Mouse (Mus musculus): Measurements from ENCODE around the gene Hnrnpr. TPM values are rescaled to one million over a fixed set of nuclear protein-coding genes. Genes with fewer than 3 reads are reported as not detected.
A peak's percentile ranks its signal among the peaks of the same experiment; 100 is the strongest.

Gene Hnrnpr
- total RNA-seq, 1 experiment, result 73.4 TPM

GRCm38 (mm10) chr4:136377001-136377400, 66.3 kb downstream of the Hnrnpr start:
- Histone ChIP-seq H3K4me3 (ENCODE audit: insufficient read depth in 1 of 2, low read depth in 1 of 2, low read length in 2 of 2, poor library complexity in 1 of 2, severe bottlenecking in 1 of 2) (no peak overlapping the region), H3K36me3 (ENCODE audit: control insufficient read depth, insufficient read depth, low read length, poor library complexity, severe bottlenecking) (no peaks in the 10 kb centered on the region), H3K4me1 (ENCODE audit: control insufficient read depth in 2 of 2, insufficient read depth in 2 of 2, low read length in 2 of 2, poor library complexity in 1 of 2) (no peaks in the 10 kb centered on the region), H3K27ac (ENCODE audit: insufficient read depth, low read depth, low read length, poor library complexity, severe bottlenecking) (no peak overlapping the region), H3K9ac (ENCODE audit: insufficient read depth, low read depth, low read length, poor library complexity, severe bottlenecking) (no peak overlapping the region), H3K9me3 (ENCODE audit: control insufficient read depth, insufficient read depth, low read depth, low read length) (no peaks in the 10 kb centered on the region)
- in situ Hi-C loops (cut with MboI; ENCODE audit: low sequenced_read_pairs in 2 of 2, unreplicated experiment in 2 of 2), result loop anchor here in 1 of 2 experiments (10.0 kb wide), 1 partner anchor 248 kb away; the partner anchor contains the start of gene Lactbl1
- no peak for DNase-seq (ENCODE audit: low read depth, low spot score)
- TF ChIP-seq MAFK (IDR thresholded peaks at IDR 0.05; ENCODE audit: insufficient read depth, low read depth, low read length) (peak; percentile 83), ZNF384 (IDR thresholded peaks at IDR 0.05; ENCODE audit: low read depth, low read length) (no peak)

GRCm38 (mm10) chr4:136383052-136383451, 72.3 kb downstream of the Hnrnpr start:
- in situ Hi-C loops (cut with MboI; ENCODE audit: low sequenced_read_pairs in 2 of 2, unreplicated experiment in 2 of 2), result no loop called here
- Histone ChIP-seq H3K27ac (ENCODE audit: insufficient read depth, low read depth, low read length, poor library complexity, severe bottlenecking) (no peak overlapping the region), H3K4me3 (ENCODE audit: insufficient read depth in 1 of 2, low read depth in 1 of 2, low read length in 2 of 2, poor library complexity in 1 of 2, severe bottlenecking in 1 of 2) (no peak overlapping the region), H3K36me3 (ENCODE audit: control insufficient read depth, insufficient read depth, low read length, poor library complexity, severe bottlenecking) (no peaks in the 10 kb centered on the region), H3K9ac (ENCODE audit: insufficient read depth, low read depth, low read length, poor library complexity, severe bottlenecking) (no peak overlapping the region), H3K4me1 (ENCODE audit: control insufficient read depth in 2 of 2, insufficient read depth in 2 of 2, low read length in 2 of 2, poor library complexity in 1 of 2) (peaks cover 0 to 2% of the 10 kb centered on the region in 2 experiments; a peak in 1 of 4 replicates), H3K9me3 (ENCODE audit: control insufficient read depth, insufficient read depth, low read depth, low read length) (no peaks in the 10 kb centered on the region)
- no peak for TF ChIP-seq ZC3H11A (IDR thresholded peaks at IDR 0.05; ENCODE audit: borderline replicate concordance, low read depth, low read length)
- TF ChIP-seq MAFK (IDR thresholded peaks at IDR 0.05; ENCODE audit: insufficient read depth, low read depth, low read length), result no peak
- no peak for TF ChIP-seq CHD2 (IDR thresholded peaks at IDR 0.05; ENCODE audit: low read depth, low read length)
- no peak for TF ChIP-seq HCFC1 (IDR thresholded peaks at IDR 0.05; ENCODE audit: borderline replicate concordance, insufficient read depth, low read length)
- no peak for TF ChIP-seq ZNF384 (IDR thresholded peaks at IDR 0.05; ENCODE audit: low read depth, low read length)
- DNase-seq (ENCODE audit: low read depth, low spot score), result no peak

GRCm38 (mm10) chr4:136383839-136384238, 73.1 kb downstream of the Hnrnpr start:
- peaks cover 0 to 2% of the 10 kb centered on the region in 2 experiments; a peak in 1 of 4 replicates for H3K4me1 ChIP-seq (ENCODE audit: control insufficient read depth in 2 of 2, insufficient read depth in 2 of 2, low read length in 2 of 2, poor library complexity in 1 of 2)
- DNase-seq (ENCODE audit: low read depth, low spot score), result no peak
- TF ChIP-seq ZNF384 (IDR thresholded peaks at IDR 0.05; ENCODE audit: low read depth, low read length) (no peak), ZC3H11A (IDR thresholded peaks at IDR 0.05; ENCODE audit: borderline replicate concordance, low read depth, low read length) (no peak), MAFK (IDR thresholded peaks at IDR 0.05; ENCODE audit: insufficient read depth, low read depth, low read length) (no peak), HCFC1 (IDR thresholded peaks at IDR 0.05; ENCODE audit: borderline replicate concordance, insufficient read depth, low read length) (no peak), CHD2 (IDR thresholded peaks at IDR 0.05; ENCODE audit: low read depth, low read length) (no peak)
- H3K4me3 ChIP-seq (ENCODE audit: insufficient read depth in 1 of 2, low read depth in 1 of 2, low read length in 2 of 2, poor library complexity in 1 of 2, severe bottlenecking in 1 of 2), result no peak overlapping the region
- no peaks in the 10 kb centered on the region for H3K9me3 ChIP-seq (ENCODE audit: control insufficient read depth, insufficient read depth, low read depth, low read length)
- H3K36me3 ChIP-seq (ENCODE audit: control insufficient read depth, insufficient read depth, low read length, poor library complexity, severe bottlenecking), result no peaks in the 10 kb centered on the region
- H3K27ac ChIP-seq (ENCODE audit: insufficient read depth, low read depth, low read length, poor library complexity, severe bottlenecking), result no peak overlapping the region
- in situ Hi-C loops (cut with MboI; ENCODE audit: low sequenced_read_pairs in 2 of 2, unreplicated experiment in 2 of 2), result no loop called here
- no peak overlapping the region for H3K9ac ChIP-seq (ENCODE audit: insufficient read depth, low read depth, low read length, poor library complexity, severe bottlenecking)

GRCm38 (mm10) chr4:136387261-136387660, 76.5 kb downstream of the Hnrnpr start:
- no peak for DNase-seq (ENCODE audit: low read depth, low spot score)
- H3K4me1 ChIP-seq (ENCODE audit: control insufficient read depth in 2 of 2, insufficient read depth in 2 of 2, low read length in 2 of 2, poor library complexity in 1 of 2), result peaks cover 0 to 2% of the 10 kb centered on the region in 2 experiments; a peak in 1 of 4 replicates
- H3K9me3 ChIP-seq (ENCODE audit: control insufficient read depth, insufficient read depth, low read depth, low read length), result no peaks in the 10 kb centered on the region
- H3K4me3 ChIP-seq (ENCODE audit: insufficient read depth in 1 of 2, low read depth in 1 of 2, low read length in 2 of 2, poor library complexity in 1 of 2, severe bottlenecking in 1 of 2), result no peak overlapping the region
- no peak overlapping the region for H3K27ac ChIP-seq (ENCODE audit: insufficient read depth, low read depth, low read length, poor library complexity, severe bottlenecking)
- H3K9ac ChIP-seq (ENCODE audit: insufficient read depth, low read depth, low read length, poor library complexity, severe bottlenecking), result no peak overlapping the region
- no peaks in the 10 kb centered on the region for H3K36me3 ChIP-seq (ENCODE audit: control insufficient read depth, insufficient read depth, low read length, poor library complexity, severe bottlenecking)
- no peak for TF ChIP-seq CHD2 (IDR thresholded peaks at IDR 0.05; ENCODE audit: low read depth, low read length)
- TF ChIP-seq MAFK (IDR thresholded peaks at IDR 0.05; ENCODE audit: insufficient read depth, low read depth, low read length), result no peak
- TF ChIP-seq ZC3H11A (IDR thresholded peaks at IDR 0.05; ENCODE audit: borderline replicate concordance, low read depth, low read length), result no peak
- TF ChIP-seq HCFC1 (IDR thresholded peaks at IDR 0.05; ENCODE audit: borderline replicate concordance, insufficient read depth, low read length), result no peak
- TF ChIP-seq ZNF384 (IDR thresholded peaks at IDR 0.05; ENCODE audit: low read depth, low read length), result no peak
- in situ Hi-C loops (cut with MboI; ENCODE audit: low sequenced_read_pairs in 2 of 2, unreplicated experiment in 2 of 2), result no loop called here

GRCm38 (mm10) chr4:136401806-136402205, 91.1 kb downstream of the Hnrnpr start:
- DNase-seq (ENCODE audit: low read depth, low spot score), result no peak
- Histone ChIP-seq H3K4me3 (ENCODE audit: insufficient read depth in 1 of 2, low read depth in 1 of 2, low read length in 2 of 2, poor library complexity in 1 of 2, severe bottlenecking in 1 of 2) (no peak overlapping the region), H3K9ac (ENCODE audit: insufficient read depth, low read depth, low read length, poor library complexity, severe bottlenecking) (no peak overlapping the region), H3K9me3 (ENCODE audit: control insufficient read depth, insufficient read depth, low read depth, low read length) (no peaks in the 10 kb centered on the region), H3K36me3 (ENCODE audit: control insufficient read depth, insufficient read depth, low read length, poor library complexity, severe bottlenecking) (no peaks in the 10 kb centered on the region), H3K4me1 (ENCODE audit: control insufficient read depth in 2 of 2, insufficient read depth in 2 of 2, low read length in 2 of 2, poor library complexity in 1 of 2) (peaks cover 0 to 9% of the 10 kb centered on the region in 2 experiments; a peak in 2 of 4 replicates), H3K27ac (ENCODE audit: insufficient read depth, low read depth, low read length, poor library complexity, severe bottlenecking) (no peak overlapping the region)
- in situ Hi-C loops (cut with MboI; ENCODE audit: low sequenced_read_pairs in 2 of 2, unreplicated experiment in 2 of 2), result no loop called here
- TF ChIP-seq MAFK (IDR thresholded peaks at IDR 0.05; ENCODE audit: insufficient read depth, low read depth, low read length) (no peak), HCFC1 (IDR thresholded peaks at IDR 0.05; ENCODE audit: borderline replicate concordance, insufficient read depth, low read length) (no peak), ZNF384 (IDR thresholded peaks at IDR 0.05; ENCODE audit: low read depth, low read length) (no peak), CHD2 (IDR thresholded peaks at IDR 0.05; ENCODE audit: low read depth, low read length) (no peak), ZC3H11A (IDR thresholded peaks at IDR 0.05; ENCODE audit: borderline replicate concordance, low read depth, low read length) (no peak)
